Mouse (Mus musculus) liver, adult 2 months (tissue): ENCODE measurements around the gene Snap47.

ENCODE experiments used
- CTCF ChIP-seq: fragments of 200-500 bp; IDR thresholded peaks from 2 replicates; pipeline ENCODE4 v1.5.1; 2011; ENCODE audit warnings: low read depth, low read length, control low read depth
- POLR2A ChIP-seq: fragments of 200-500 bp; IDR thresholded peaks from 2 replicates; pipeline ENCODE4 v1.6.1; 2011; ENCODE audit warnings: low read length, control low read depth; ENCODE audit not compliant: insufficient read depth; ENCODE audit errors: extremely low read depth

GRCm38 (mm10) chr11:59460459-59460858, 9.5 kb upstream of the Snap47 start:
- TF ChIP-seq POLR2A (no peak), CTCF (no peak)
